In the genomic region with DNA sequence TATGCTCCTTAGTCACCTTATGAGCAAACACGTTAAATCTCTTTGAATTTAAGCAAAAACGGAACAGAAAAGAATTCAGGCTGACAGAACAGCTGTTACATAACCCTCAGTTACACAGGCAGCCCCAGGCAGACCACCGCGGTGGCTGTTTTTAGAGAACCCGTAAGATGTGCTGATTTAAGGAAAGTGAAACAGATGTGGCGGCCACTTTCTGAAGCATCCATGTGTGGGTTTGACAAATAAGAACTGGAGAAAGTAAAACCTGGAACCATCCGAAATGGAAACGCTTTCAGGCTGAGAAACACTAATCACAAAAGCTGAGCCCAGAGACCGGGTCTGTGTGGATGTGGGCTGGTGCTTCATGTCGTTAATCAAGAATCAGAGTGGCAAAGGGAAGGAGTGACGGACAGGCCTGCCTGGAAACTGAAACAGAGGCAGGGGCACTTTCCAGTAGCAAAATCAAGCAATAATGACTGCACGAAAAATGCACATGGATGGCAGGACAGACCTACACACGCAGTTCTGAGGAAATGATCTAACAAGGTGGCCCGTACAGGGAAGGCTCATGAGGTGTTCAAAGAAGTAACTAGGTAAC, we compare ENCODE assay signal across 19 mouse cellular contexts.
DNase-seq lines count a peak whose midpoint lies in the region; ATAC-seq and TF ChIP-seq lines count a peak whose summit lies in the region.
"Had no signal": no experiment of that assay in that cellular context is flagged by ENCODE, and none has a peak within 500 bp of the region (broad histone marks: within the 10 kb centered on the region; RNA-seq: fewer than 3 reads in every experiment).

No protein-coding gene starts in this region.

- no peaks in the 10 kb centered on the region for H3K9me3 ChIP-seq in lung, embryonic 14.5 days (ENCODE audit: low read depth, low read length)
- H3K9me3 ChIP-seq in embryonic facial prominence, embryonic 14.5 days (ENCODE audit: control insufficient read depth, low read length) = no peaks in the 10 kb centered on the region
- H3K9me3 ChIP-seq: limb, embryonic 15.5 days; stomach, embryonic 15.5 days had no signal

- H3K4me3 ChIP-seq in lung, embryonic 14.5 days (ENCODE audit: low read depth, low read length) = no peak overlapping the region
- no peak overlapping the region for H3K4me3 ChIP-seq in embryonic facial prominence, embryonic 14.5 days (ENCODE audit: low read depth, low read length)
- H3K4me3 ChIP-seq in olfactory bulb, adult 2 months (ENCODE audit: insufficient read depth, low read depth, low read length) = no peak overlapping the region
- H3K4me3 ChIP-seq: limb, embryonic 15.5 days; stomach, embryonic 15.5 days had no signal

- no peak for ATAC-seq in lung, embryonic 14.5 days (ENCODE audit: insufficient read depth)
- ATAC-seq in embryonic facial prominence, embryonic 14.5 days (ENCODE audit: low read depth) = no peak
- ATAC-seq: hindbrain, postnatal 0 days; liver, postnatal 0 days; midbrain, embryonic 16.5 days had no signal

- H3K27me3 ChIP-seq in lung, embryonic 14.5 days (ENCODE audit: insufficient read depth, low read length) = no peaks in the 10 kb centered on the region
- no peaks in the 10 kb centered on the region for H3K27me3 ChIP-seq in embryonic facial prominence, embryonic 14.5 days (replicated peaks; ENCODE audit: control insufficient read depth, insufficient read depth, low read length)
- H3K27me3 ChIP-seq: limb, embryonic 15.5 days; stomach, embryonic 15.5 days had no signal

- TF ChIP-seq CTCF in lung, embryonic 14.5 days (IDR thresholded peaks at IDR 0.05; ENCODE audit: low read depth) = no peak
- TF ChIP-seq CTCF in olfactory bulb, adult 2 months (IDR thresholded peaks at IDR 0.05; ENCODE audit: insufficient read depth, low read depth, low read length) = no peak

- TF ChIP-seq POLR2A in olfactory bulb, adult 2 months (IDR thresholded peaks at IDR 0.05; ENCODE audit: insufficient read depth, low read depth, low read length) = no peak

- H3K9ac ChIP-seq in lung, embryonic 14.5 days = no peak overlapping the region
- no peak overlapping the region; the same call in 1 of the 2 replicates for H3K9ac ChIP-seq in embryonic facial prominence, embryonic 14.5 days (ENCODE audit: low read depth, low read length)
- H3K9ac ChIP-seq: limb, embryonic 15.5 days; liver, postnatal 0 days; stomach, embryonic 15.5 days had no signal

- no peak overlapping the region for H3K27ac ChIP-seq in lung, embryonic 14.5 days (ENCODE audit: low read depth)
- 0 out of 2 replicates have a peak overlapping the region, but pooled peaks have one; percentile 8 for H3K27ac ChIP-seq in embryonic facial prominence, embryonic 14.5 days (replicated peaks; ENCODE audit: low read depth, low read length)
- H3K27ac ChIP-seq in olfactory bulb, adult 2 months (ENCODE audit: insufficient read depth, low read depth, low read length) = peak overlapping the region; percentile 59
- H3K27ac ChIP-seq: hindbrain, postnatal 0 days; limb, embryonic 15.5 days; stomach, embryonic 15.5 days had no signal

- peaks cover 35% of the 10 kb centered on the region; the same call in 1 of the 2 replicates for H3K36me3 ChIP-seq in lung, embryonic 14.5 days (ENCODE audit: insufficient read depth)
- peaks cover 31% of the 10 kb centered on the region for H3K36me3 ChIP-seq in embryonic facial prominence, embryonic 14.5 days (ENCODE audit: control insufficient read depth, insufficient read depth, low read length)

- WGBS in lung, embryonic 14.5 days = 59% methylated on average over 14 of the region's 14 CpGs
- 48% methylated on average over 14 of the region's 14 CpGs for WGBS in embryonic facial prominence, embryonic 14.5 days
- 48% methylated on average over 14 of the region's 14 CpGs for WGBS in olfactory bulb, adult 2 months

- peak; percentile 6 for DNase-seq in lung, embryonic 14.5 days
- no peak for DNase-seq in lung, postnatal 10 days
- DNase-seq in brain, adult 2 months (ENCODE audit: low read depth, low spot score) = peak; percentile 63
- DNase-seq in embryonic facial prominence, embryonic 14.5 days (ENCODE audit: low spot score) = peak; percentile 65
- DNase-seq in kidney, adult 8-10 months = no peak
- no peak for DNase-seq in thymus, postnatal 4 days
- DNase-seq: cerebellum, postnatal 25 days; heart, adult 11 months; heart, postnatal 4 days; kidney, adult 18-20 months; kidney, postnatal 25 days; liver, postnatal 0 days; lung, postnatal 4 days; right cerebral cortex, postnatal 4 days had no signal

- no peaks in the 10 kb centered on the region for H3K4me1 ChIP-seq in lung, embryonic 14.5 days (ENCODE audit: insufficient read depth)
- peaks cover 2% of the 10 kb centered on the region; the same call in 1 of the 2 replicates for H3K4me1 ChIP-seq in embryonic facial prominence, embryonic 14.5 days (ENCODE audit: control insufficient read depth, insufficient read depth, low read length)
- H3K4me1 ChIP-seq in olfactory bulb, adult 2 months (ENCODE audit: control insufficient read depth, insufficient read depth, low read length) = peaks cover 5% of the 10 kb centered on the region
- H3K4me1 ChIP-seq: limb, embryonic 15.5 days; stomach, embryonic 15.5 days had no signal

- no peak overlapping the region for H3K4me2 ChIP-seq in lung, embryonic 14.5 days
- no peak overlapping the region for H3K4me2 ChIP-seq in embryonic facial prominence, embryonic 14.5 days (ENCODE audit: low read depth, low read length)
- H3K4me2 ChIP-seq: limb, embryonic 15.5 days; stomach, embryonic 15.5 days had no signal

Comparison
In these comparisons a context has a peak if more than half of its experiments do, and no peak if none do; other contexts are left out.
1. DNase-seq: peak in lung, embryonic 14.5 days (single experiment), brain, adult 2 months (single experiment) and embryonic facial prominence, embryonic 14.5 days (single experiment); none in lung, postnatal 10 days (single experiment), kidney, adult 8-10 months (0 of 2) and thymus, postnatal 4 days (single experiment).